Mouse (Mus musculus): ENCODE measurements around the gene Emc9. TPM values are rescaled to one million over a fixed set of nuclear protein-coding genes. Genes with fewer than 3 reads are reported as not detected.

The Emc9 gene
- polyA plus RNA-seq, 1 experiment from 2014 or later, result 5.4 TPM

GRCm38 (mm10) chr14:55604823-55605222, 19.7 kb upstream of the Emc9 start:
- no peak for DNase-seq (ENCODE audit: extremely low spot score, low spot score)
- Histone ChIP-seq H3K27ac (no peak overlapping the region), H3K36me3 (replicated peaks) (peaks cover 92% of the 10 kb centered on the region), H3K9me3 (no peaks in the 10 kb centered on the region), H3K27me3 (ENCODE audit: poor library complexity, severe bottlenecking) (no peaks in the 10 kb centered on the region), H3K4me1 (peaks cover 15% of the 10 kb centered on the region), H3K4me3 (no peak overlapping the region; the same call in 1 of the 2 replicates)
- 93% methylated on average over 11 of the region's 11 CpGs for WGBS

DNA sequence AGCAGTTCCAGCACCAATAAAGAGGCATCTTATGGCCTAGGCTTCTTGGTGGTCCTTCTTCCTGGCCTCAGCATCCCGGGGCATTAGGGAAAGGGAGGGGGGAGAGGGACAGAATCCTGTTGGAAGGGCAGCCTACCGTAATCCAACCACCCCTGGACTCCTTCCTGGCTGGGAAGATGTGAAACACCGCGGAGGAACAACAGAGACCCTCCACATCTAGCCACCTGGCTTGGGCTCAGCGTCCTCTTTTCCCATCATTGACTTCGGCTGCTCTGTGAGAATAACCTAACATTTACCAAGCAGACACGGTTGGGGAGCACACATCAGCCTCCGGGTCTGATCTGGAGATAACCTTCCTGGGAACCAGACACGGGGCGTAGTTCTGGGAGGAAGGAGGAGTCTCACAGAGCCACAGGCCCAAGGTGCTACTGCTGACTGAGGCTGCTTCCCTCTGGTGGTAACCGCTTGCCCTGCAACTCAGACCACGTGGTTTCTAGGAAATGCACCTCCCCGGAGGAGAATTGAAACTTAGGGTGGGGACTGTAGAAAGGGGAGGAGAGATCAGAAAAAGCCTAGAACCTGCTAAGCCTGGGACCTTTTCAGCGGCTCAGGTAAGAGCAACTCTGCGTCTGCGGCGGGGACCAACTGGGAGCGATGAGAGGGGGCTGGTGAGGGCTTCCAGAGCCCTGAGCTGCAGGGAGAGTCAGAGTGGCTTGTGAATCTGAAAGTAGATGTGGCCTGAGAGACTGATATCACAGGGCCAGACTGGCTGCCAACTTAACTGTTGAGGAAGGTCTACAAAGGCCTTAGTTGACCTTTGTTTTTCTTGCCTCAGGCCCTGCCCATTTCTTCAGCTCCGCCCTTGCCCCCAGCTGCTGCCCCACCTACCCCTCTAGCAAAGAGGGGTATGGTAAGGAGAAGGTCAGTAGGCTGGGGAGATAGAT, 18.8 kb upstream of the Emc9 start:
- Histone ChIP-seq H3K36me3 (replicated peaks) (peaks cover 92% of the 10 kb centered on the region), H3K9me3 (no peaks in the 10 kb centered on the region), H3K27ac (peak overlapping the region; percentile 78), H3K4me1 (peaks cover 15% of the 10 kb centered on the region), H3K4me3 (peak overlapping the region; percentile 42), H3K27me3 (ENCODE audit: poor library complexity, severe bottlenecking) (no peaks in the 10 kb centered on the region)
- 23% methylated on average over 19 of the region's 19 CpGs for WGBS
- peak; percentile 83 for DNase-seq (ENCODE audit: extremely low spot score, low spot score)

GRCm38 (mm10) chr14:55603271-55603632, 18.1 kb upstream of the Emc9 start, which contains the start of gene Irf9:
Gene Irf9, plus strand, starts transcription at chr14:55603571.
- WGBS, result 89% methylated on average over 7 of the region's 7 CpGs
- H3K36me3 ChIP-seq (replicated peaks), result peaks cover 92% of the 10 kb centered on the region
- peak within 1 kb of the TSS; percentile 78 for H3K27ac ChIP-seq
- no peak for DNase-seq (ENCODE audit: extremely low spot score, low spot score)
- peak within 1 kb of the TSS; percentile 42 for H3K4me3 ChIP-seq
- H3K4me1 ChIP-seq, result peaks cover 15% of the 10 kb centered on the region
- H3K27me3 ChIP-seq (ENCODE audit: poor library complexity, severe bottlenecking), result no peaks in the 10 kb centered on the region
- H3K9me3 ChIP-seq, result no peaks in the 10 kb centered on the region

GRCm38 (mm10) chr14:55598521-55599390, 13.7 kb upstream of the Emc9 start:
- Histone ChIP-seq H3K36me3 (replicated peaks) (peaks cover 97% of the 10 kb centered on the region), H3K27me3 (ENCODE audit: poor library complexity, severe bottlenecking) (no peaks in the 10 kb centered on the region), H3K27ac (no peak overlapping the region), H3K4me3 (no peak overlapping the region), H3K4me1 (peaks cover 16% of the 10 kb centered on the region), H3K9me3 (no peaks in the 10 kb centered on the region)
- DNase-seq (ENCODE audit: extremely low spot score, low spot score), result no peak
- 94% methylated on average over 21 of the region's 21 CpGs for WGBS

DNA sequence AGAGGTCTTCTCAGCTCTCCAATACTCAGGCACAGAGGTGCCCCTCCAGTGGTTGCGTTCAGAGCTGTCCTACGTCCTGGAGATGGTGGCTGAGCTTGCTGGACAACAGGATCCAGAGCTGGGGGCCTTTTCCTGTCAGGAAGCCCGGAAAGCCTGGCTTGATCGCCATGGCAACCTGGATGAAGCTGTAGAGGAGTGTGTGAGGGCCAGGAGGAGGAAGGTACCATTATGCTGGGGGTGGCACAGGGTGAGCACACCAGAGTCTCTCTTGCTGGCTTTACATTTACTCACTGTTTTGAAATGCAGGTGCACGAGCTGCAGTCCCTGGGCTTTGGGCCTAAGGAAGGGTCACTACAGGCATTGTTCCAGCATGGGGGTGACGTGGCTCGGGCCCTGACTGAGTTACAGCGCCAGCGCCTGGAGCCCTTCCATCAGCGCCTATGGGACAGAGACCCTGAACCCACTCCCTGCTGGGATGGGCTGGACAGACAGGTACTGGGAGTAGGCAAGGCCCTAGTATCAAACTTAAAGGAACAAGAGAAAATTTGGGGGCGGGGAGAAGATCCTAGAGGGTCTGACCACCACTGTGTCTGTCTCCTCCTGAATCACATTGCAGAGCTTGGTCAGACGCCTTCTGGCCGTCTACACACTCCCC, 11.1 kb upstream of the Emc9 start:
- Histone ChIP-seq H3K9me3 (no peaks in the 10 kb centered on the region), H3K27me3 (ENCODE audit: poor library complexity, severe bottlenecking) (no peaks in the 10 kb centered on the region), H3K36me3 (replicated peaks) (peaks cover 76% of the 10 kb centered on the region), H3K4me1 (peaks cover 33% of the 10 kb centered on the region), H3K27ac (no peak overlapping the region), H3K4me3 (no peak overlapping the region)
- no peak for DNase-seq (ENCODE audit: extremely low spot score, low spot score)
- 84% methylated on average over 13 of the region's 13 CpGs for WGBS

- Histone ChIP-seq H3K27ac (peak overlapping the region; percentile 93), H3K27me3 (ENCODE audit: poor library complexity, severe bottlenecking) (no peaks in the 10 kb centered on the region), H3K9me3 (no peaks in the 10 kb centered on the region), H3K4me3 (peak overlapping the region; percentile 94), H3K36me3 (replicated peaks) (peaks cover 50% of the 10 kb centered on the region), H3K4me1 (peaks cover 49% of the 10 kb centered on the region)
- 10% methylated on average over 16 of the region's 16 CpGs for WGBS
- no peak for DNase-seq (ENCODE audit: extremely low spot score, low spot score)
These were observed 7.1 kb upstream of the Emc9 start for GRCm38 (mm10) chr14:55592226-55592625.

- under 1% methylated on average over 33 of the region's 33 CpGs for WGBS
- no peaks in the 10 kb centered on the region for H3K27me3 ChIP-seq (ENCODE audit: poor library complexity, severe bottlenecking)
- DNase-seq (ENCODE audit: extremely low spot score, low spot score), result peak; percentile 93
- H3K4me1 ChIP-seq, result peaks cover 48% of the 10 kb centered on the region
- H3K4me3 ChIP-seq, result peak within 1 kb of the TSS; percentile 94
- H3K36me3 ChIP-seq (replicated peaks), result peaks cover 47% of the 10 kb centered on the region
- H3K9me3 ChIP-seq, result no peaks in the 10 kb centered on the region
- peak within 1 kb of the TSS; percentile 93 for H3K27ac ChIP-seq
These were observed 6.3 kb upstream of the Emc9 start, which contains the start of gene Rnf31 for GRCm38 (mm10) chr14:55591331-55591891. Gene Rnf31, plus strand, starts transcription at chr14:55591708.

DNA sequence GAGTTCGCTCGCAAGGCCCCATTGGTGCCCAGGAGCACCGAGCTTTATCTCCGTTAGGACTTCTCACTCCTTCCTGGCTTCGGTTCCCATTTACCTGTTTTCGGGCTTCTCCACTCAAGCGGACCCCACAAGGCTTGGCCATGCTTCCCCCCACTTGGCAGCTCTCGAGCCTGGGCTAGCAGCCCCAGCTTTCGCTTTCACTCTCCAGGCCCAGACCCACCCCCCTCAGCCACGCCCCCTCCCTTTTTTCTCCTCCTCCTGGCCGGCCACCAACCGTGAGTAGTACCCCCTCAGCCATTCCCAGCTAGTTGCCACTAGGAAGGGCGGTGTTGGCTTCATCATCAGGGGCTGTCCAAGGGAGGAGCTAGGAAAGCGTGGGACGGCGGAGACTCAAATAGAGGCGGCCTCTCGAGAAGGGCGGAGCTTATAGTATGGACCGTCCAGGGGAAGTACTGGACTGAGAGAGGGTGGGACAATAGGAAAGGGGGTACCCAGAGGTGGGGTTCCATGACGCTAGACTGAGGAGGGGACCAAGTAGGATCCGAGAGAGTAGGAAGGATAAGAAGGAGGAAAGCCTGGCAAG, 5.7 kb upstream of the Emc9 start, which contains the start of gene Psme2:
Gene Psme2, minus strand, starts transcription at position 366 of the 583 bp plus-strand sequence.
- WGBS, result 1% methylated on average over 22 of the region's 22 CpGs
- H3K27me3 ChIP-seq (ENCODE audit: poor library complexity, severe bottlenecking), result no peaks in the 10 kb centered on the region
- H3K27ac ChIP-seq, result peak within 1 kb of the TSS; percentile 93
- peak within 1 kb of the TSS; percentile 94 for H3K4me3 ChIP-seq
- H3K4me1 ChIP-seq, result peaks cover 43% of the 10 kb centered on the region
- peaks cover 41% of the 10 kb centered on the region for H3K36me3 ChIP-seq (replicated peaks)
- H3K9me3 ChIP-seq, result no peaks in the 10 kb centered on the region
- DNase-seq (ENCODE audit: extremely low spot score, low spot score), result peak; percentile 92

GRCm38 (mm10) chr14:55589771-55590448, 4.8 kb upstream of the Emc9 start:
- H3K27ac ChIP-seq, result peak overlapping the region; percentile 93
- DNase-seq (ENCODE audit: extremely low spot score, low spot score), result no peak
- H3K4me1 ChIP-seq, result peaks cover 48% of the 10 kb centered on the region
- peaks cover 32% of the 10 kb centered on the region for H3K36me3 ChIP-seq (replicated peaks)
- WGBS, result 91% methylated on average over 11 of the region's 11 CpGs
- H3K27me3 ChIP-seq (ENCODE audit: poor library complexity, severe bottlenecking), result peaks cover 1% of the 10 kb centered on the region; the same call in 1 of the 2 replicates
- H3K4me3 ChIP-seq, result peak overlapping the region; percentile 94
- H3K9me3 ChIP-seq, result no peaks in the 10 kb centered on the region

GRCm38 (mm10) chr14:55589271-55589670, 4.2 kb upstream of the Emc9 start:
- WGBS, result 95% methylated on average over 5 of the region's 5 CpGs
- peaks cover 55% of the 10 kb centered on the region for H3K4me1 ChIP-seq
- H3K27me3 ChIP-seq (ENCODE audit: poor library complexity, severe bottlenecking), result peaks cover 8% of the 10 kb centered on the region
- no peak overlapping the region for H3K4me3 ChIP-seq
- H3K36me3 ChIP-seq (replicated peaks), result peaks cover 26% of the 10 kb centered on the region
- DNase-seq (ENCODE audit: extremely low spot score, low spot score), result no peak
- H3K9me3 ChIP-seq, result no peaks in the 10 kb centered on the region
- H3K27ac ChIP-seq, result no peak overlapping the region

DNA sequence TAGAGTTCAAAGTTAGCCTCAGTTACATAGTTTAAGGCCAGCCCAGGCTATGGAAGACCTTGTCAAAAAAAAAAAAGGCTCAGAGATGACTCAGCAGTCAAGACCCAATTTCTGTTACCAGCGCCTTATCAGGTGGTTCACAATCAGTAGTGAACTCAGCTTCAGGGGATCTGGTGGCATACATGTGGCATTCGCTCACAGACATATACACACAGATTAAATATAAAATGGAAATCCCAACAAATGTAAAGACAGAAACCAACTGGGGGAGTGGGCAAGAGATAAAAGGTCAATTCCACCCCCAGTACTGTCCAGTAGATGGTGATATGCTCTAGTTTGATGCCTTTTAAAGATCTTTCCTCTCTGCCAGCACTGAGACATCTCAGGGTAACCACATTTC, 1.0 kb upstream of the Emc9 start:
- no peak for DNase-seq (ENCODE audit: extremely low spot score, low spot score)
- Histone ChIP-seq H3K27ac (no peak overlapping the region), H3K4me1 (peaks cover 36% of the 10 kb centered on the region), H3K4me3 (no peak overlapping the region), H3K27me3 (ENCODE audit: poor library complexity, severe bottlenecking) (peaks cover 18% of the 10 kb centered on the region), H3K9me3 (no peaks in the 10 kb centered on the region), H3K36me3 (replicated peaks) (peaks cover 25% of the 10 kb centered on the region)
- WGBS, result 88% methylated on average over 2 of the region's 2 CpGs

Data from forebrain, embryonic 10.5 days (tissue).